8 mouse cellular contexts compared by ENCODE assay signal in the genomic region with DNA sequence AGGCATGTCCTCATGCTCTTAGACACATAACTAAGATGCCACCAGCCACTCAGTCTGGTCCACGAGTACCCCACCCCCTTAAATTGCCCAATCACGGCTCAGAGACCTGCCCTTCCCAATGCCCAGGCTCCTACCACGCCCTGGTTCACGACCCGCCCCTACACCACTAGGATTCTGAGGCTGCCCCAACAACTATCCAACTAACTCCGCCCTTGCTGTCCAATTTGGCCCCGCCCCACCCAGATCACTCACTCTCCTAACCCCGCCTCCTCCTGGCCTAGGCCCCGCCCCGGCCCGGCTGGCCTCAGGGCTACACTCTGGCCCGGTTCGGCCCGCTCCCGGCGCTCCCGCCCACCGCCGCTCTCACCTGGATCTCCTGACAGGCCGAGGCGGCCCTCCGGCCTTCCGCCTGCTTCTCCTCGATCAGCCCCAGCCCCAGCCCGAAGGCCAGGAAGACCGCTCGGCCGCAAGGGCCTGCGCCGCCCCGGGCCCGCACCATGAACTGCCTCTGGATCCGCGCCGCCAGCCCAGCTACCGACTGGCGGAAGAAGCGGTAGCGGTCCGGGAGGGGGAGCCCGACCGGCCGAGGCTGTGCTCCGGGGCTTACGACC. TPM values are rescaled to one million over a fixed set of nuclear protein-coding genes. Genes with fewer than 3 reads are reported as not detected.
DNase-seq lines count a peak whose midpoint lies in the region; ATAC-seq and TF ChIP-seq lines count a peak whose summit lies in the region.

No protein-coding gene starts in this region.

- peak overlapping the region; percentile 85 for H3K9ac ChIP-seq in heart, embryonic 12.5 days
- peak overlapping the region; percentile 98 for H3K9ac ChIP-seq in kidney, postnatal 0 days (ENCODE audit: low read depth, low read length)
- peak overlapping the region; percentile 90 for H3K9ac ChIP-seq in liver, embryonic 11.5 days (ENCODE audit: low read depth, low read length)

- peak overlapping the region; percentile 93 for H3K4me3 ChIP-seq in erythroblast, embryonic 14.5 days (replicated peaks)
- H3K4me3 ChIP-seq in heart, embryonic 12.5 days: peak overlapping the region; percentile 72
- peak overlapping the region; percentile 88 for H3K4me3 ChIP-seq in kidney, postnatal 0 days (replicated peaks; ENCODE audit: low read depth, low read length)
- H3K4me3 ChIP-seq in liver, embryonic 11.5 days (ENCODE audit: low read depth, low read length): peak overlapping the region; percentile 82

- under 1% methylated on average over 45 of the region's 45 CpGs for WGBS in heart, embryonic 12.5 days
- WGBS in kidney, postnatal 0 days: under 1% methylated on average over 45 of the region's 45 CpGs
- WGBS in liver, embryonic 11.5 days: under 1% methylated on average over 34 of the region's 45 CpGs

- peak; percentile 94 for DNase-seq in CD4-positive, CD25-positive, alpha-beta regulatory T cell, adult 2 months (ENCODE audit: low read depth, low spot score)
- peak; percentile 45 for DNase-seq in brain, embryonic 18.5 days (ENCODE audit: low read depth, low spot score)
- DNase-seq in kidney, postnatal 0 days (ENCODE audit: low spot score): peak; percentile 97
- peak; percentile 94 for DNase-seq in liver, embryonic 11.5 days (ENCODE audit: low spot score)
- peak; percentile 94 for DNase-seq in naive thymus-derived CD4-positive, alpha-beta T cell, adult 2 months (ENCODE audit: low read depth)
- DNase-seq in splenic B cell, adult 2 months (ENCODE audit: low read depth, low spot score): peak; percentile 93

- H3K27ac ChIP-seq in heart, embryonic 12.5 days (ENCODE audit: poor library complexity, severe bottlenecking): peak overlapping the region; percentile 97
- peak overlapping the region; percentile 100 for H3K27ac ChIP-seq in kidney, postnatal 0 days
- H3K27ac ChIP-seq in liver, embryonic 11.5 days (ENCODE audit: low read depth, low read length): peak overlapping the region; percentile 85

- peaks cover 6% of the 10 kb centered on the region for H3K27me3 ChIP-seq in erythroblast, embryonic 14.5 days (ENCODE audit: control insufficient read depth)
- H3K27me3 ChIP-seq in heart, embryonic 12.5 days (replicated peaks): 0 out of 2 replicates have a peak, but pooled peaks cover 6% of the 10 kb centered on the region
- no peaks in the 10 kb centered on the region for H3K27me3 ChIP-seq in kidney, postnatal 0 days (ENCODE audit: insufficient read depth, low read length)
- H3K27me3 ChIP-seq in liver, embryonic 11.5 days (replicated peaks; ENCODE audit: control insufficient read depth, insufficient read depth, low read length): peaks cover 3% of the 10 kb centered on the region; the same call in 1 of the 2 replicates
- no peaks in the 10 kb centered on the region for H3K27me3 ChIP-seq in splenic B cell, adult 2 months (ENCODE audit: control insufficient read depth, insufficient read depth, low read length, poor library complexity, severe bottlenecking)

- no peaks in the 10 kb centered on the region for H3K36me3 ChIP-seq in erythroblast, embryonic 14.5 days (ENCODE audit: control insufficient read depth)
- peaks cover 2% of the 10 kb centered on the region; the same call in 1 of the 2 replicates for H3K36me3 ChIP-seq in heart, embryonic 12.5 days
- H3K36me3 ChIP-seq in kidney, postnatal 0 days (ENCODE audit: insufficient read depth, low read length): no peaks in the 10 kb centered on the region
- no peaks in the 10 kb centered on the region for H3K36me3 ChIP-seq in liver, embryonic 11.5 days (ENCODE audit: control insufficient read depth, insufficient read depth, low read length)
- H3K36me3 ChIP-seq in splenic B cell, adult 2 months (ENCODE audit: control insufficient read depth, insufficient read depth, low read length, poor library complexity, severe bottlenecking): no peaks in the 10 kb centered on the region

- H3K4me2 ChIP-seq in heart, embryonic 12.5 days: peak overlapping the region; percentile 69
- H3K4me2 ChIP-seq in kidney, postnatal 0 days (ENCODE audit: low read length): peak overlapping the region; percentile 62
- H3K4me2 ChIP-seq in liver, embryonic 11.5 days: peak overlapping the region; percentile 66

- peak; percentile 95 for ATAC-seq in heart, embryonic 12.5 days (ENCODE audit: insufficient number of reproducible peaks, low FRiP score)
- ATAC-seq in kidney, postnatal 0 days (replicated peaks; ENCODE audit: low FRiP score, low read depth): peak; percentile 91
- ATAC-seq in liver, embryonic 11.5 days (replicated peaks; ENCODE audit: low FRiP score): peak; percentile 94

- H3K4me1 ChIP-seq in erythroblast, embryonic 14.5 days (ENCODE audit: control insufficient read depth): peaks cover 18% of the 10 kb centered on the region
- peaks cover 47% of the 10 kb centered on the region for H3K4me1 ChIP-seq in heart, embryonic 12.5 days (replicated peaks)
- no peaks in the 10 kb centered on the region for H3K4me1 ChIP-seq in kidney, postnatal 0 days (replicated peaks; ENCODE audit: insufficient read depth, low read length)
- H3K4me1 ChIP-seq in liver, embryonic 11.5 days (replicated peaks; ENCODE audit: control insufficient read depth, insufficient read depth, low read length): peaks cover 12% of the 10 kb centered on the region

- peaks cover 7% of the 10 kb centered on the region; the same call in 1 of the 2 replicates for H3K9me3 ChIP-seq in erythroblast, embryonic 14.5 days (ENCODE audit: control insufficient read depth, low read length)
- H3K9me3 ChIP-seq in heart, embryonic 12.5 days (replicated peaks): no peaks in the 10 kb centered on the region
- no peaks in the 10 kb centered on the region for H3K9me3 ChIP-seq in kidney, postnatal 0 days (replicated peaks; ENCODE audit: low read length)
- H3K9me3 ChIP-seq in liver, embryonic 11.5 days (ENCODE audit: control insufficient read depth, low read length): no peaks in the 10 kb centered on the region

- 0 out of 2 replicates have a peak, but pooled peaks have one; percentile 11 for TF ChIP-seq CTCF in kidney, postnatal 0 days (IDR thresholded peaks at IDR 0.05; ENCODE audit: low read depth)

RNA-seq across cellular contexts. Expression of a gene that starts 0.5 kb away (rescaled TPM):
- polyA plus RNA-seq in erythroblast, embryonic 14.5 days (2012): 5.3 and 5.4 TPM in 2 replicates
- polyA plus RNA-seq in heart, embryonic 12.5 days (2016; fragmentation: Nextera tagmentation; extraction: Ambion mirVana): 72.6 and 78.6 TPM in 2 replicates
- 96.1 and 139 TPM in 2 replicates for polyA plus RNA-seq in kidney, postnatal 0 days (2015; fragmentation: Nextera tagmentation; extraction: Ambion mirVana)
- 15.6 and 17.0 TPM in 2 replicates for polyA plus RNA-seq in liver, embryonic 11.5 days (2014; fragmentation: Nextera tagmentation; extraction: Ambion mirVana)

RNA-seq across cellular contexts. Expression of a gene that starts 21.0 kb away (rescaled TPM):
- 6.5 and 7.4 TPM in 2 replicates for polyA plus RNA-seq in erythroblast, embryonic 14.5 days (2012)
- 316 and 318 TPM in 2 replicates for polyA plus RNA-seq in heart, embryonic 12.5 days (2016; fragmentation: Nextera tagmentation; extraction: Ambion mirVana)
- 289 and 325 TPM in 2 replicates for polyA plus RNA-seq in kidney, postnatal 0 days (2015; fragmentation: Nextera tagmentation; extraction: Ambion mirVana)
- polyA plus RNA-seq in liver, embryonic 11.5 days (2014; fragmentation: Nextera tagmentation; extraction: Ambion mirVana): 276 and 295 TPM in 2 replicates

RNA-seq across cellular contexts. Expression of a gene that starts 42.2 kb away (rescaled TPM):
- polyA plus RNA-seq in erythroblast, embryonic 14.5 days (2012): 0.06 TPM in 1 of 2 replicates, not detected in the other
- polyA plus RNA-seq in heart, embryonic 12.5 days (2016; fragmentation: Nextera tagmentation; extraction: Ambion mirVana): 9.3 and 10.9 TPM in 2 replicates
- polyA plus RNA-seq in kidney, postnatal 0 days (2015; fragmentation: Nextera tagmentation; extraction: Ambion mirVana): 48.1 and 49.5 TPM in 2 replicates
- 6.6 and 7.2 TPM in 2 replicates for polyA plus RNA-seq in liver, embryonic 11.5 days (2014; fragmentation: Nextera tagmentation; extraction: Ambion mirVana)

Comparison
In these comparisons a context has a peak if more than half of its experiments do, and no peak if none do; other contexts are left out.
1. Peak in every context shown above with its lines: DNase-seq, ATAC-seq, H3K4me3 ChIP-seq and H3K27ac ChIP-seq.
2. DNase-seq: peak in every context shown above with its lines; median percentile 97 in kidney, postnatal 0 days; 94 in CD4-positive, CD25-positive, alpha-beta regulatory T cell, adult 2 months; 94 in liver, embryonic 11.5 days; 94 in naive thymus-derived CD4-positive, alpha-beta T cell, adult 2 months; 93 in splenic B cell, adult 2 months; 45 in brain, embryonic 18.5 days.
3. RNA of a gene that starts 21.0 kb away (polyA plus RNA-seq): 316 to 318 TPM in heart, embryonic 12.5 days, 289 to 325 TPM in kidney, postnatal 0 days and 276 to 295 TPM in liver, embryonic 11.5 days; 6.5 to 7.4 TPM in erythroblast, embryonic 14.5 days; every median in the first group is over 10 times any median in the second.